Mouse (Mus musculus): ENCODE data around the gene Psors1c2. TPM values are rescaled to one million over a fixed set of nuclear protein-coding genes. Genes with fewer than 3 reads are reported as not detected.

Psors1c2 gene
- polyA plus RNA-seq, 1 experiment = 5.6 TPM

GRCm38 (mm10) chr17:35569091-35569944 is 36.3 kb downstream of the Psors1c2 start:
- DNase-seq = no peak
- TF ChIP-seq POLR2A (IDR thresholded peaks at IDR 0.05; ENCODE audit: borderline replicate concordance, extremely low read depth, low read depth, low read length) (no peak), CTCF (IDR thresholded peaks at IDR 0.05; ENCODE audit: insufficient read depth, low read length) (no peak)
- WGBS = 6% methylated on average over 28 of the region's 28 CpGs
- Histone ChIP-seq H3K4me1 (ENCODE audit: control insufficient read depth, insufficient read depth, low read length) (no peaks in the 10 kb centered on the region), H3K4me3 (replicated peaks; ENCODE audit: extremely low read depth, low read depth, low read length) (no peak overlapping the region)

- TF ChIP-seq CTCF (IDR thresholded peaks at IDR 0.05; ENCODE audit: insufficient read depth, low read length) = no peak
- TF ChIP-seq POLR2A (IDR thresholded peaks at IDR 0.05; ENCODE audit: borderline replicate concordance, extremely low read depth, low read depth, low read length) = no peak
- WGBS = 81% methylated on average over 14 of the region's 14 CpGs
- H3K4me1 ChIP-seq (ENCODE audit: control insufficient read depth, insufficient read depth, low read length) = no peaks in the 10 kb centered on the region
- H3K4me3 ChIP-seq (replicated peaks; ENCODE audit: extremely low read depth, low read depth, low read length) = no peak overlapping the region
- DNase-seq = no peak
These were observed 37.8 kb downstream of the Psors1c2 start for GRCm38 (mm10) chr17:35570836-35571235.

- no peak for DNase-seq
- Histone ChIP-seq H3K4me3 (replicated peaks; ENCODE audit: extremely low read depth, low read depth, low read length) (no peak overlapping the region), H3K4me1 (ENCODE audit: control insufficient read depth, insufficient read depth, low read length) (no peaks in the 10 kb centered on the region)
- TF ChIP-seq POLR2A (IDR thresholded peaks at IDR 0.05; ENCODE audit: borderline replicate concordance, extremely low read depth, low read depth, low read length) = no peak
- no peak for TF ChIP-seq CTCF (IDR thresholded peaks at IDR 0.05; ENCODE audit: insufficient read depth, low read length)
- WGBS = 95% methylated on average over 7 of the region's 7 CpGs
These were observed 38.5 kb downstream of the Psors1c2 start for GRCm38 (mm10) chr17:35571477-35571876.

GRCm38 (mm10) chr17:35578211-35578610 is 45.2 kb downstream of the Psors1c2 start:
- 17% methylated on average over 6 of the region's 6 CpGs for WGBS
- peak; percentile 79 for DNase-seq
- H3K4me1 ChIP-seq (ENCODE audit: control insufficient read depth, insufficient read depth, low read length) = no peaks in the 10 kb centered on the region

GRCm38 (mm10) chr17:35582900-35583299 is 49.9 kb downstream of the Psors1c2 start:
- no peak for DNase-seq
- H3K4me3 ChIP-seq (replicated peaks; ENCODE audit: extremely low read depth, low read depth, low read length) = no peak overlapping the region
- no peak for TF ChIP-seq POLR2A (IDR thresholded peaks at IDR 0.05; ENCODE audit: borderline replicate concordance, extremely low read depth, low read depth, low read length)
- TF ChIP-seq CTCF (IDR thresholded peaks at IDR 0.05; ENCODE audit: insufficient read depth, low read length) = peak; percentile 57
- 83% methylated on average over 1 of the region's 1 CpGs for WGBS
- no peaks in the 10 kb centered on the region for H3K4me1 ChIP-seq (ENCODE audit: control insufficient read depth, insufficient read depth, low read length)

More at GRCm38 (mm10) chr17:35578211-35578610, 45.2 kb downstream of the Psors1c2 start:
- no peak overlapping the region for H3K4me3 ChIP-seq (replicated peaks; ENCODE audit: extremely low read depth, low read depth, low read length)
- peak; percentile 100 for TF ChIP-seq CTCF (IDR thresholded peaks at IDR 0.05; ENCODE audit: insufficient read depth, low read length)
- TF ChIP-seq POLR2A (IDR thresholded peaks at IDR 0.05; ENCODE audit: borderline replicate concordance, extremely low read depth, low read depth, low read length) = no peak

Other genes with a start within 250 kb of the Psors1c2 start
- 0.49 and 0.71 TPM in 2 replicates for gene H2-Q1, start 212.8 kb upstream of the Psors1c2 start, polyA plus RNA-seq (2012; rRNA removed)
- gene H2-Q2, start 191.0 kb upstream of the Psors1c2 start, polyA plus RNA-seq (2012; rRNA removed) = 6.4 and 6.6 TPM in 2 replicates
- 152 and 267 TPM in 2 replicates for gene H2-Q4, start 153.6 kb upstream of the Psors1c2 start, polyA plus RNA-seq (2012; rRNA removed)
- gene H2-Q6, start 108.4 kb upstream of the Psors1c2 start, polyA plus RNA-seq (2012; rRNA removed) = 91.1 and 177 TPM in 2 replicates
- 211 and 441 TPM in 2 replicates for gene H2-Q7, start 94.0 kb upstream of the Psors1c2 start, polyA plus RNA-seq (2012; rRNA removed)
- gene H2-Q10, start 63.1 kb upstream of the Psors1c2 start, polyA plus RNA-seq (2012; rRNA removed) = 11.4 and 12.9 TPM in 2 replicates
- not detected in 2 replicates for gene Pou5f1, start 27.2 kb upstream of the Psors1c2 start, polyA plus RNA-seq (2012; rRNA removed)
- 6.4 and 6.5 TPM in 2 replicates for gene Tcf19, start 16.4 kb upstream of the Psors1c2 start, polyA plus RNA-seq (2012; rRNA removed)
- gene Cchcr1, start 16.1 kb upstream of the Psors1c2 start, polyA plus RNA-seq (2012; rRNA removed) = 6.5 and 8.4 TPM in 2 replicates
- gene Cdsn, start 18.9 kb downstream of the Psors1c2 start, polyA plus RNA-seq (2012; rRNA removed) = 2.0 and 23.0 TPM in 2 replicates
- 18.0 TPM in 1 of 2 replicates, not detected in the other for gene 2300002M23Rik, start 34.2 kb downstream of the Psors1c2 start, polyA plus RNA-seq (2012; rRNA removed)
- 257 and 330 TPM in 2 replicates for gene Sfta2, start 68.3 kb downstream of the Psors1c2 start, polyA plus RNA-seq (2012; rRNA removed)
- not detected in 2 replicates for gene Gm9573, start 93.4 kb downstream of the Psors1c2 start, polyA plus RNA-seq (2012; rRNA removed)
- 0.19 and 0.24 TPM in 2 replicates for gene Mucl3, start 110.5 kb downstream of the Psors1c2 start, polyA plus RNA-seq (2012; rRNA removed)
- 44.0 and 46.6 TPM in 2 replicates for gene Vars2, start 134.4 kb downstream of the Psors1c2 start, polyA plus RNA-seq (2012; rRNA removed)
- 21.3 and 22.5 TPM in 2 replicates for gene Gtf2h4, start 140.5 kb downstream of the Psors1c2 start, polyA plus RNA-seq (2012; rRNA removed)
- gene Ddr1, start 171.4 kb downstream of the Psors1c2 start, polyA plus RNA-seq (2012; rRNA removed) = 63.9 and 66.2 TPM in 2 replicates

All from lung, adult 2 months (tissue).